Mouse (Mus musculus) naive thymus-derived CD4-positive, alpha-beta T cell, adult 5 months (primary cell): ENCODE data around the gene Vwce. TPM values are rescaled to one million over a fixed set of nuclear protein-coding genes. Genes with fewer than 3 reads are reported as not detected.

Experiments used
- polyA plus RNA-seq: library from polyadenylated mRNA; unstranded; fragments of 100-300 nt; shearing (Covaris generic); gene quantifications from one replicate; pipeline ENCODE4 v1.2.1, GENCODE M21; 2017

Gene Vwce
- 0.96 TPM for polyA plus RNA-seq

DNA sequence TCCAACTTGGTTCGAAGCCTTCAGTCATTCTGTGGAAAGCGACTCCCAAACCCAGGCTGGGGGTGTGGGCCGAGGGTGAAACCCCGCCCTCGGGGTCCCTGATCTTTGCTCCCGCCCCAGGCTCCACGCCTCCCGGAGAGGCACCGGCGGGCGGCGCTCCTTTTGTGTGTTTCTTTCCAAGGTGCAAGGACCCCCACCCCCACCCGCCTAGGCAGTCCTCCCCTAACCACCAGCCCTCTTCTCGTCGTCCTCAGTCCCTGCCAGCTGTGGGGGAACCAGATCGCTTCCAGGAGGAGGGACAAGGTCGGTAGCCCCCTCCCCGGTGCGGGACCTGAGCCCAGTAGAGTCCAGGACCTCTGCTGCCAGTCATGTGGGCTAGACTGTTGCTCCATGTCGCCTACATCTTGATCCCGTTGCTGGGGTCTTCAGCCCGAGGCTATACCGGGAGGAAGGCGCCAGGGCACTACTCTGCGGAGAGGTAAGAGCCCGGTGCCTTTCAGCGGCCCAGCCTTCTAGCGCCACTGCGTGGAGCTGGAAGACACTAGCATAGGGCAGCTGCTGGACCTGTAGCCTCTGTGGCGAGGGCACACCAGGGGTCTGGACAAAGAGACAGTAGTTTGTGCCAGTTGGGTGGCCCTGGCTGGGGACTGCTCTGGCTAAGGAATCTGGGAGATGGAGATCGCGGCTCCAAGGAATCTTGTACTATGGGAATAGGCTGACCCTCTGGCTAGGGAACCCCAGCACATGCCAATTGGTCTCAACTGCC, at the start of gene Vwce:
Vwce (plus strand) TSS at position 108 of the 766 bp plus-strand sequence.

DNA sequence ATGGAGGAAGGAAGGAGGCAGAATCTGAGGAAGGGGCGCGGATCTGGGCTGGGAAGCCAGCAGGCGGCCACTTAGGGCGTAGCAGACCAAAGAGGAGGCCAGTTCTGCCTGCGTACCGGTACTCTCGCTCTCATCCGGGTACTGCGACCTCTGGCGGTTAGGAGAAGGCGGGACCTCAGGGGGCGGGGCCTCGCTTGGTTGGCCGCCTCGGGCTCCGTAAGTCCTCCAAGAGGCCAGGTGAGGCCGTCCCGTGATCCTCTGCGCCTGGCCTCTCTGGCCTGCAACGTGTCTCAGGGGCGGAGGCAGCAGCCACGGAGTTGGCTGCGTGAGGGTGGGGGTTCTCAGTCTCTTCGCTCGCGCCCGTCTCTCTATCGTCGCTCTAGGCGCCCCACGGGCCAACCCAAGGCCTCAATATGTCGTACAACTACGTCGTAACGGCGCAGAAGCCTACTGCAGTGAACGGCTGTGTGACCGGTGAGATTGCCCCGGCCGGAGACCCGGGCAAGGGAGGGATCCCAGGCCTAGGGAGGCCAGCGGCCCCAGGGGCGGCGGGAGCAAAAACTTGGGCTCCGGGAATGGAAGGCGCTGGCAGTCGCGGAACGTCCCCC, 28.6 kb upstream of the Vwce start, which contains the start of the genes Ddb1 and Tkfc:
Ddb1 (plus strand) TSS at position 35 of the 608 bp plus-strand sequence.
Tkfc (minus strand) TSS at position 362 of the 608 bp plus-strand sequence.

DNA sequence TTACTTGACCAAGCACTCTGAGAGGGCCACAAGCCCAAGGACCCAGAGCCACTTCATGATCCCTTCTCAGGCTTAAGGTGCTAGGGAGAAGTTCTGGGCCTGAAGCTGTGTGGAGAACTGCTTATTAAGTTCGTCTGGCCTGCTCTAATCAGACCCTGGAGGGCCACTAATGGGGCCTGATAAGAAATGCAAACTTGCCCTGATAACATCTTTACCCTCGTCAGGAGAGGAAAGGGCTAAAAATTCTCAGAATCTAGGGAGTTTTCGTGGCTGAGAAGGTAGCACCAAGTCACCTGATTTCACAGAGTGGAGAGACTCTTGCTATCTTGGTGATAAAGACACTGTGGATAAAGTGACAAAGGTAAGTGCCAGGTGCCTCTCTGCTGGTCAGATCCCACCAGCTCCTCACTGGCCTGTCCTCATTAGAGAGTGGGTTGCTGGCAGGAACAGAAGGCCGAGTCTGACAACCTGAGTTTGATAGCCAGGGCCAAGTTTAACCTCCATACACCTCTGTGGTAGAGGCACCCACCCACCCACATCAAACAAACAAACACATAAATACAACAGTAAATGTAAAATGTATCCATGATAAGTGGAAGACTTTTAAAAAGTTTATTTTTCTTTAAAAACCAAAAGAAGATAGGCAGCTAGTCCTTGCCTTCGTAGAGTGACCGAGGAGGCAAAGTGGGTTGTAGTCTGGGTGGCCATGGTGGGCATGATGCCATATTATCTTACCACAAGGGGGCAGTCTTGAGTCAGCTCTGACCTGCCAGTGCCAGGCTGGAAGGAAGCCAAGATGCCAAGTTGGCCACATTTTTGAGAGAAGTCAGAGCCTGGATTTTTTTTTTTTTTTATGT, 44.1 kb downstream of the Vwce start, which contains the start of gene Pga5:
Pga5 (minus strand) TSS at position 157 of the 857 bp plus-strand sequence.

DNA sequence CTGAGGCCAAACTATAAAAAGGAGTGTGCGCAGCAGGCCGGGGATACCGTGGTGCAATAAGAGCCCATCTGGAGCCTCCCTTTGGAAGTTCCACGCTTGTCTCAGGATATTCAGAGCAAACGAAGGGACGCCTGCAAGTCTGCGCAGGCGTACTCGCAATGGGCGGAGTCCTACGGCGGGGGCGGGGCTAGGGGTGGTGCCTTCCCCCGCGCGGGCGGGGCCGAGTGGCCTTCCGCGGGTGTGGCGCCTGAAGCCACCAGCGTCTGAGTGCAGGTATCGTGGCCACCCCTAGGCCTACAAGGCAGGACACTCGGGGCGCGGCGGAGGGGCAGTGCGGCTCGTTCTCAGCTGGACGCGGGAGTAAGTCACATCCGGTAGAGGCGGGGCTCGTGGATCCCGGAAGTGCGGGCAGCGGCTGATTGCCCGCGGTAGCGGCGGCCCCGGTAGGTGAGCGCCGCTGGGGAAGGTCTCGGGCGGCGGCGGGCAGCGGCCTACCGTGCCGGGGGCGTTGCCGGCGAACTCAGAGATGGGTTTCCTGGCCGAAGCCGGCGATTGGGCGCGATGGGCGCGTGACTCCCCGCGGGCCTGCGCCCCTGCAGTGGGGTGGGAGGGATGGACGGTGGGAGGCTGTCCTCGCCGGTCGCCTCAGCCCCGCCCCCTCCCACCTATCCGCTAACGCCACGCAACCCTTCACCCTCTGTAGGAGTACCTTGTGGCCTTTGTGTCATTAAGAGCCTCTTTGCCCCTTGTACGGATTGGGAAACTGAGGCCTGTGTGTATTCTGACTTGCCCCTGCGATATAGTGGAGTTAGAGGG, 54.7 kb downstream of the Vwce start, which contains the start of gene Vps37c:
Vps37c (plus strand) TSS at position 199 of the 816 bp plus-strand sequence.

Other genes starting within 250 kb of the Vwce start
- gene Syt7, start 245.1 kb upstream of the Vwce start, polyA plus RNA-seq, result not detected
- gene Lrrc10b, start 176.7 kb upstream of the Vwce start, polyA plus RNA-seq, result not detected
- 0.39 TPM for gene Ppp1r32, start 151.3 kb upstream of the Vwce start, polyA plus RNA-seq
- 36.9 TPM for gene Cpsf7, start 108.9 kb upstream of the Vwce start, polyA plus RNA-seq
- 50.1 TPM for gene Sdhaf2, start 108.1 kb upstream of the Vwce start, polyA plus RNA-seq
- 5.2 TPM for gene Tmem216, start 78.0 kb upstream of the Vwce start, polyA plus RNA-seq
- 25.4 TPM for gene Cyb561a3, start 57.0 kb upstream of the Vwce start, polyA plus RNA-seq
- gene Tmem138, start 56.9 kb upstream of the Vwce start, polyA plus RNA-seq, result 6.9 TPM
- 152 TPM for gene Ddb1, start 28.9 kb upstream of the Vwce start, polyA plus RNA-seq
- gene Tkfc, start 28.6 kb upstream of the Vwce start, polyA plus RNA-seq, result 3.3 TPM
- gene Pga5, start 43.9 kb downstream of the Vwce start, polyA plus RNA-seq, result not detected
- gene Vps37c, start 54.5 kb downstream of the Vwce start, polyA plus RNA-seq, result 24.7 TPM
- 371 TPM for gene Cd5, start 104.8 kb downstream of the Vwce start, polyA plus RNA-seq
- 429 TPM for gene Cd6, start 195.8 kb downstream of the Vwce start, polyA plus RNA-seq
- not detected for gene Slc15a3, start 205.5 kb downstream of the Vwce start, polyA plus RNA-seq
- gene Tmem132a, start 235.7 kb downstream of the Vwce start, polyA plus RNA-seq, result 0.12 TPM
- gene Tmem109, start 247.8 kb downstream of the Vwce start, polyA plus RNA-seq, result 39.4 TPM